In genomic region chr1:193702707-193703419, GRCm38 (mm10) we compare ENCODE assay signal across 8 mouse cellular contexts.
A peak's percentile ranks its signal among the peaks of the same experiment; 100 is the strongest.
DNase-seq lines count a peak whose midpoint lies in the region; ATAC-seq lines count a peak whose summit lies in the region.

No protein-coding gene starts in this region.

- DNase-seq in ovary, postnatal 14 days (ENCODE audit: low spot score), result peak; percentile 38
- DNase-seq in ovary, adult 18-20 months (ENCODE audit: low spot score), result no peak
- DNase-seq in cerebellum, adult 18-20 months, result peak; percentile 40 to 76
- DNase-seq in left cerebral cortex, postnatal 25 days (ENCODE audit: low spot score in 2 of 2), result peak; percentile 42 to 52

- no peaks in the 10 kb centered on the region for H3K36me3 ChIP-seq in forebrain, embryonic 15.5 days
- H3K36me3 ChIP-seq in hindbrain, embryonic 15.5 days, result no peaks in the 10 kb centered on the region
- H3K36me3 ChIP-seq in midbrain, embryonic 12.5 days, result no peaks in the 10 kb centered on the region
- no peaks in the 10 kb centered on the region for H3K36me3 ChIP-seq in stomach, embryonic 15.5 days

- H3K9ac ChIP-seq in forebrain, embryonic 15.5 days (replicated peaks), result peak overlapping the region; percentile 17
- H3K9ac ChIP-seq in hindbrain, embryonic 15.5 days, result no peak overlapping the region
- H3K9ac ChIP-seq in midbrain, embryonic 12.5 days (replicated peaks), result peak overlapping the region; percentile 16; the same call in 1 of the 2 replicates
- H3K9ac ChIP-seq in stomach, embryonic 15.5 days, result no peak overlapping the region

- peaks cover 41% of the 10 kb centered on the region for H3K4me1 ChIP-seq in forebrain, embryonic 15.5 days
- peaks cover 11% of the 10 kb centered on the region for H3K4me1 ChIP-seq in hindbrain, embryonic 15.5 days (replicated peaks)
- peaks cover 17% of the 10 kb centered on the region for H3K4me1 ChIP-seq in midbrain, embryonic 12.5 days
- peaks cover 5% of the 10 kb centered on the region; the same call in 1 of the 2 replicates for H3K4me1 ChIP-seq in stomach, embryonic 15.5 days

- H3K27ac ChIP-seq in forebrain, embryonic 15.5 days (replicated peaks), result peak overlapping the region; percentile 52
- H3K27ac ChIP-seq in hindbrain, embryonic 15.5 days (replicated peaks), result no peak overlapping the region
- H3K27ac ChIP-seq in midbrain, embryonic 12.5 days (replicated peaks), result peak overlapping the region; percentile 52
- no peak overlapping the region for H3K27ac ChIP-seq in stomach, embryonic 15.5 days

- ATAC-seq in forebrain, embryonic 15.5 days (replicated peaks), result peak; percentile 45
- ATAC-seq in hindbrain, embryonic 15.5 days (ENCODE audit: low FRiP score, low read depth), result 0 out of 2 replicates have a peak, but pooled peaks have one; percentile 10
- ATAC-seq in midbrain, embryonic 12.5 days (ENCODE audit: low FRiP score, low read depth), result peak; percentile 38; the same call in 1 of the 2 replicates
- ATAC-seq in stomach, embryonic 15.5 days (ENCODE audit: insufficient read depth, low FRiP score, low read depth), result no peak

- H3K4me2 ChIP-seq in forebrain, embryonic 15.5 days (replicated peaks), result peak overlapping the region; percentile 43
- peak overlapping the region; percentile 50 for H3K4me2 ChIP-seq in hindbrain, embryonic 15.5 days
- H3K4me2 ChIP-seq in midbrain, embryonic 12.5 days (replicated peaks), result peak overlapping the region; percentile 53
- peak overlapping the region; percentile 37; the same call in 1 of the 2 replicates for H3K4me2 ChIP-seq in stomach, embryonic 15.5 days

- 12% methylated on average over 15 of the region's 15 CpGs for WGBS in forebrain, embryonic 15.5 days
- 9% methylated on average over 15 of the region's 15 CpGs for WGBS in hindbrain, embryonic 15.5 days
- 11% methylated on average over 15 of the region's 15 CpGs for WGBS in midbrain, embryonic 12.5 days
- WGBS in stomach, embryonic 15.5 days, result 37% methylated on average over 15 of the region's 15 CpGs

- intact Hi-C loops in left cerebral cortex, postnatal 25 days (cut with DNase I), result loop anchor here (5.0 kb wide), 1 partner anchor 126 kb away; no protein-coding TSS in a partner anchor

- peak overlapping the region; percentile 27 for H3K4me3 ChIP-seq in forebrain, embryonic 15.5 days
- H3K4me3 ChIP-seq in hindbrain, embryonic 15.5 days, result peak overlapping the region; percentile 18
- peak overlapping the region; percentile 33 for H3K4me3 ChIP-seq in midbrain, embryonic 12.5 days
- no peak overlapping the region for H3K4me3 ChIP-seq in stomach, embryonic 15.5 days (replicated peaks)

- no peaks in the 10 kb centered on the region for H3K27me3 ChIP-seq in forebrain, embryonic 15.5 days
- no peaks in the 10 kb centered on the region for H3K27me3 ChIP-seq in hindbrain, embryonic 15.5 days
- H3K27me3 ChIP-seq in midbrain, embryonic 12.5 days, result no peaks in the 10 kb centered on the region
- H3K27me3 ChIP-seq in stomach, embryonic 15.5 days (replicated peaks), result no peaks in the 10 kb centered on the region

- no peaks in the 10 kb centered on the region for H3K9me3 ChIP-seq in forebrain, embryonic 15.5 days
- H3K9me3 ChIP-seq in hindbrain, embryonic 15.5 days, result no peaks in the 10 kb centered on the region
- H3K9me3 ChIP-seq in midbrain, embryonic 12.5 days, result no peaks in the 10 kb centered on the region
- no peaks in the 10 kb centered on the region for H3K9me3 ChIP-seq in stomach, embryonic 15.5 days

Comparison
In these comparisons a context has a peak if more than half of its experiments do, and no peak if none do; other contexts are left out.
1. H3K27ac ChIP-seq: peak in forebrain, embryonic 15.5 days (single experiment) and midbrain, embryonic 12.5 days (single experiment); none in hindbrain, embryonic 15.5 days (single experiment) and stomach, embryonic 15.5 days (single experiment).
2. H3K9ac ChIP-seq: peak in forebrain, embryonic 15.5 days (single experiment) and midbrain, embryonic 12.5 days (single experiment); none in hindbrain, embryonic 15.5 days (single experiment) and stomach, embryonic 15.5 days (single experiment).
3. Peak in every context shown above with its lines, with median percentiles within 50 percentile points of each other: H3K4me2 ChIP-seq.